Mouse (Mus musculus): ENCODE measurements around the gene Nectin2.

- no peak for TF ChIP-seq CTCF (IDR thresholded peaks at IDR 0.05; ENCODE audit: insufficient read depth, low read length)
- no peak for TF ChIP-seq POLR2A (IDR thresholded peaks at IDR 0.05; ENCODE audit: borderline replicate concordance, extremely low read depth, low read depth, low read length)
Measured at GRCm38 (mm10) chr7:19691873-19692865, 58.1 kb downstream of the Nectin2 start, which contains the start of gene Apoc1.

Measured in lung, adult 2 months (tissue).